Mouse (Mus musculus): ENCODE data around the gene Mtfr2.

Gene Mtfr2

DNA sequence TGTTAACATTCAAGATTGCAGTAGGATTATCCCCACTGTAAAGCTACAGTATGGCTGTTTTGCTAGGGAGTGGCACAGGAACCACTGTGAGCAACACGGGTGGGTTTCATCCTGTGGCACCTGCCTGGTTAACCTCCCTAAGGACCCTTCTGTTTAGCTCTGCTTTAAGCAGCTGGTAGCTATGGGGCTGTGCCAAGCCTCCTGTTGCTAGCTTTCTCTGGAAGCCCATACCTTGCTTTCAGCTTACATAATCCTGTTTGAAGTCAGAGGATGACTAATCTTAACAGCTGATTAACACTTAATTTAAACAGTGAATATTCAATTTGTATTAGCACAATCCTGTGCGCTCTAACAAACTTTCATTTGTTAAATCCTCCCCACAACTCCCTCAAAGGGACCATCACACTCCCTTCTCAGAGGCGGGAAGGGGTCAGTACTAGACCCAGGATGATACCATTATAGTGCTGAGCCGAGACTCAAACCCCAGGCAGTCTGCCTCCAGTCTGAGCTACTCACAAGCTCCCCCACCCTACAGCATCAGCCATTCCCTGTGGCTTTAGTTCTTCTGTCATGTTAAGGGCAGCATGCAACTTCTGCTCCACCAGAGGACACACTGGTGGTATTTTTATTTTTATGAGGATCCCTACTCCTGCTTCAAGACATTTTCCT is 15.0 kb downstream of the Mtfr2 start:
- in situ Hi-C loops (cut with MboI; ENCODE audit: unreplicated experiment in 2 of 2): loop anchor here (5.0 to 25.0 kb wide), 3 partner anchors 570 to 1650 kb away; no protein-coding TSS in a partner anchor

DNA sequence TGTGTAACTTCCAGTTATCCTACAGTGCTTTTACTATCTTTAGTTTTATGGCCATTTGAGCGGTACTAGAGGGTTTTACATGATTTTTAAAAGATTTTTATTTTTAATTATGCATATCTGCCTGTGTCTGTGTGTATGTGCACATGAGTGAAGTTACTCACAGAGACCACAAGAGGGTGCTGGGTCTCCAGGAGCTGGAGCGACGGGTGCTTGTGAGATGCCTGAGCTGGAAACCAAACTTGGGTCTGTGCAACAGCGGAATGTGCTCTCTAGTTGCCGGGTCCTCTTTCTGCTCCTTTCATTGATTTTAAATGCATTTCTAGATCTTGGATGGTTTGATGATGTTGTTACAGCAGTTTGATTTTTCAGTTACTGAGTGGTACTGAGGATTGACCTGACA is 24.5 kb downstream of the Mtfr2 start:
- in situ Hi-C loops (cut with MboI; ENCODE audit: unreplicated experiment in 2 of 2): loop anchor here (25.0 kb wide), 1 partner anchor 1640 kb away; no protein-coding TSS in a partner anchor

DNA sequence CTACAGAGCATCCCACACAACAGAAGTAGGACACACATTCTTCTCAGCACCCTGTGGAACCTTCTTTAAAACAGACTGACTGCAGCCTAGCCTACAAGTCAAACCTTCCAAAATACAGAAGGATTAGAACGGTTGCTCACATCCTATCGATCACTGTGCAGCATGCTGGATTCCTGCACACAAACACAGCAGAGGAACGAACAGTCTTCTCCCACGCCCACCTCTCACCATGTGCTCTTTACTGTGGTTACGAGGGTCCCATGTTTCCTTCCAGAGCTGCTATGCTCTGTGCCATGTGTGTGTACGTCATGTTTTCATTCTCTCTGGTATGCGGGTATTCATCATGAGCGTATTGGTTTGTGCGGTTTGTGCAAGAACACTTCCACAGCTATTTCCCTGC is 30.1 kb downstream of the Mtfr2 start:
- in situ Hi-C loops (cut with MboI; ENCODE audit: unreplicated experiment in 2 of 2): no loop called here

DNA sequence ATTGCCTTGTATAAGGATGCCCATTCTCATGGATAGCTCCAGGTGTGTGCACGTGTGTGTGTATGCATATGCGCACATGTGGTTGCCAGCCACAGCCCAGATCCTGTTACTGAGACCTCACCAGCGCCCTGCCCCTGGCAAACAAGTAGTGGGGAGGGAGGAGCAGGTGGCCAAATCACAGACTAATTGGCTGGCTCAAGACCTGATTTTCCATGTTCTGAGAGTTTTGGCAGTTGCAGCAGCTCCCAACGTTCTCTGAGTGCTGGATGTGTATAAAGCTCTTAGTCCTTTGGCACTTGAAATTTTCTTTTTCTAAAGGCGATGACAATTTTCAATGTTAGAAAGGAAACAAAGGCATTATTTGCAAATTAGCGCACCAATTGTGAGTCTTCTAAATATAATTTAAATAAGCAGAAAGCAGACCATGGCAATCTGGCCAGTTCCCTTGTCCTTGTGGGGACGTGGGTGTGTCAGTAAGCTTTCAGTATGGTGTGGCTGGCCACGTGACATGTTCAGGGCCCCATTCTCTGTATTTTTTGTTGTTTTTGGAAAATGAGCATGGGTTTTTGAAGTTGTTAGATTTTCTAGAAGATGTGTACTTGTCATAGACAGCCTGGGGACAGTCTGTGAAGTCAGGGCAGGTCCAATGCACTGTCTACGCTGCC is 31.6 kb downstream of the Mtfr2 start:
- in situ Hi-C loops (cut with MboI; ENCODE audit: unreplicated experiment in 2 of 2): no loop called here

DNA sequence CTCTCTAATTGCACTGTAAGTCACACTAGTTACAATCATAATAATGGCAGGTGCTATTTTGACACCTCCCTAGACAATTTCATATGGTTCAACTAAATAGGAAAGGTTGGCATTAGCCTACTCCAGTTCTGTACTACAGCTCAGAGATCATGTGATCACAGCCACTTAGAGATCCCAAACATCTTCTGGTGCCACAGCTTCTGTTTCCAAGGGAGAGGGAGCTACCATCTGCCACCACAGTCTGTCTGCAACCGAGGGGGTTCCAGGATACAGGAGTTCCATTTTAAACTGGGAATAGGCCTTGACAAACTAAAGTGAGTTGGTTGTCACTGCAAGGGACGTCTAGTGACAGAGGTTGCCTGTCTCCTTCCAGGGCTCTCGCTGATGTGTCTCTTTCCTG is 33.2 kb downstream of the Mtfr2 start:
- in situ Hi-C loops (cut with MboI; ENCODE audit: unreplicated experiment in 2 of 2): no loop called here

DNA sequence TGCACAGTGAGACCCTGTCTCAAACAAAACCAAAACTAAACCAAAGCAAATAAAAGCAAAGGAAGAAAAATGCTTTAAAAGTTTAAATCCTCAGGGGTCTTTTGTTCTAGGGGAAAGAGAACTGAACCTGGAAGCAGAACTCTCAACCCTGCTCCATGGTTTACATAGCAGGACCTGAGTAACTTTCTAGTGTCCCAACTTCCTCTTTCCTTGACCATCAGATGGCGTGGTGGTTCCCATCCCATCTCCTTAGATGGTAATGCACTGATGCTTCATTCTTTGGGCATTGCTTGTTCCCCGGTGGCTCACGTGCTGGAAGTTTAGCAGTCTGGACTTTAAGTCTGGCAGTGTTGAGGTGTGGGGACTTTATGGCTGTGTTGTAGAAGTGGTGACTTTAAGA is 33.8 kb downstream of the Mtfr2 start:
- in situ Hi-C loops (cut with MboI; ENCODE audit: unreplicated experiment in 2 of 2): no loop called here

DNA sequence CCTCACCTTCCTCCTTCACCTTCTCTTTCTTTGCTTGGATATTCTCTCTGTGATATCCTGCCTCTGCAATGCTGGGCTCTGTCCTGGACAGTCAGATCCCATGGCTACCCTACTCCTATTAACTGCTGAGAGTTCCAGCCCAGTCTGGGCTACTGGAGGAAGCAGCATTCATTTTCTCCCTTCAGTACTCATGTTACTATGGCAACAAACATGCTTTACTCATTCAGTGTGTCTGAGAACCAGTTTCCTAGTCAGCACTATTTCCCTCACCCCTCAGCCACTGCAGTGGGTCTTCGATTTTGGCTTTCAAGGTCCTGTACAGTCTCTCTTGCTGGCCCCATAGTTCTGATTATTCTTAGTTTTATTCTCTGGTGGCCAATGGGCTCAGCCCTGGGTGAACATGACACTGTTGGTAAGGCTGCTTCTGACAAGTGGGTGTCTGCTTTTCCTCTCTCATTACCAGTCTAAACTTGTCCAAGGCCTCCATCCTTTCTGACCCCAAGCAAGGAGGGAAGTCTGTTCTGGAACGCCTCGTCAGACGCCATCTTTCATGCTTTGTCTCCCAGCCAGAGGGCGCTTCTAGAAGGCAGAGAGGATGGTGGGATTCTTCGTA is 35.3 kb downstream of the Mtfr2 start:
- in situ Hi-C loops (cut with MboI; ENCODE audit: unreplicated experiment in 2 of 2): no loop called here

DNA sequence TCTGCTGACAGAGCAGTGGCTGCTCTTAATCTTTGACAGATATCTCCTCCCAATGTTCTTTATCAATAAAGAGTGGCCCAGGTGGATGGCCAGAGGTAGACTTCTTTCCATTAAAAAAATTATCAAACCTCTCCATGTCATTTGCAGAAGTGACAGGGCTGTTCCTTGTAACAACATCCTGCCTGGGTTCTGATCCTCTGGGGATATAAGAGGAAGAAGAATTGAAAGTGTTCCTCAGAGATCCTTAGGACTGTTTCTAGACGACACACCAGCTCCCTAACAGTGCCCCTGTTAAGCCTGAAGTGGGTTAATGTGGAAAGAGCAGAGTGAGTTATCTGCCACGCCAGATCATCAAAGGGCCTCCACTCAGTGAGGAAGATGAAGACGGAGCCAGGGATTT is 43.0 kb downstream of the Mtfr2 start:
- in situ Hi-C loops (cut with MboI; ENCODE audit: unreplicated experiment in 2 of 2): no loop called here

DNA sequence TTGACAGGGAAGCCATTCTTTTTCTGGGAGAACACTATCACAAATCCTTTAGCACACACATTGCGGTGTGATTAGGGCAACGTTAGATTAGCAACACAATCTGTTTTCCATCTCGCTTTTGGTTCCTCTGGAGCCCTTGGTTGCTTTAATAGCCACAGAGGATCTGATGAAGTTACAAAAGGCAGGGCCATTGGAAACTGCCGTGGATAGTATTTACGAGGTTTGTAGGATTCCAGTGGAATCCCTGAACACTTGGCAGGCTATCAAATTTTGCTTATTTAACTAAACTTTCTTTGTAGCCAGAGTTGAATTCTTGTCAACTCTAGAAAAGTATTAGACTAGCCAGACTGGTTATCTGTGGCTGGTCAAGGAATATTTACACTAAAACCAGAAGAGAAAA is 47.2 kb downstream of the Mtfr2 start:
- in situ Hi-C loops (cut with MboI; ENCODE audit: unreplicated experiment in 2 of 2): no loop called here

DNA sequence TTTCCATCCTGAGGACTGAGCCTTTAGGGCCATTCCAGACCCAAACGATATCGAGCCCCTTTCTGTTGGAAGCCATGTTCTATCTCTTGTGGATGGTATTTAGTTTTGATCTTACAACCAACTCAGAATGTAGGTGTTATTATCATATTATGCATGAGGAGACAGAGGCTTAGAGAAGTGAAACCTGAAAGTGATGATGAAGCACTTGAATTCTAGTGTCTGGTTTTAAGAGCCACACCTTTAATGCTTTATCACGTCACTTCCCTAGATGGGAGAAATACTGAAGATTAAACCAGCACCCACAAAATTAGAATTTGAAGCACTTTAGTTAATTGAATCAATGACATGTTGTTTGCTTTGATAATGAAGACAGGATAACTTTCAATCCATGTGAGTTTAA is 48.2 kb downstream of the Mtfr2 start:
- in situ Hi-C loops (cut with MboI; ENCODE audit: unreplicated experiment in 2 of 2): no loop called here

DNA sequence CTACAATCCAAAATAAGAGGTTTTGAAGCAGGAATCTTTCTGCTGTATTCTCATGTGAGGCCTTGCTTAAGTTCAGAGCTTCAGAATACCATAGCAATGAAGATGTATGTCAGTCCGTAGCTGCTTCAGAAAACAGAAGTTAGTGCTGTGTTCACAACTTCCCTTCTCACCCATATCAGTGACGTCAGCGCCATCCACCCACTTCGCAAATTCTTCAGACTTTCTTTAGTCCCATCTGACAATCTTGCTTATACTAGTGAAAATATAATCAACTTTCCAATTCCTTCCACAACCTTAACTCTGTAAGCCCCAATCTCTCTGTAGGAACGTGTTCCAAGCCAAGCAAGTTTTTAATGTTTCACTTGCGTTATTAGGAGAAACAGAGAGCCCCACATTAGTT is 50.7 kb downstream of the Mtfr2 start:
- in situ Hi-C loops (cut with MboI; ENCODE audit: unreplicated experiment in 2 of 2): no loop called here

DNA sequence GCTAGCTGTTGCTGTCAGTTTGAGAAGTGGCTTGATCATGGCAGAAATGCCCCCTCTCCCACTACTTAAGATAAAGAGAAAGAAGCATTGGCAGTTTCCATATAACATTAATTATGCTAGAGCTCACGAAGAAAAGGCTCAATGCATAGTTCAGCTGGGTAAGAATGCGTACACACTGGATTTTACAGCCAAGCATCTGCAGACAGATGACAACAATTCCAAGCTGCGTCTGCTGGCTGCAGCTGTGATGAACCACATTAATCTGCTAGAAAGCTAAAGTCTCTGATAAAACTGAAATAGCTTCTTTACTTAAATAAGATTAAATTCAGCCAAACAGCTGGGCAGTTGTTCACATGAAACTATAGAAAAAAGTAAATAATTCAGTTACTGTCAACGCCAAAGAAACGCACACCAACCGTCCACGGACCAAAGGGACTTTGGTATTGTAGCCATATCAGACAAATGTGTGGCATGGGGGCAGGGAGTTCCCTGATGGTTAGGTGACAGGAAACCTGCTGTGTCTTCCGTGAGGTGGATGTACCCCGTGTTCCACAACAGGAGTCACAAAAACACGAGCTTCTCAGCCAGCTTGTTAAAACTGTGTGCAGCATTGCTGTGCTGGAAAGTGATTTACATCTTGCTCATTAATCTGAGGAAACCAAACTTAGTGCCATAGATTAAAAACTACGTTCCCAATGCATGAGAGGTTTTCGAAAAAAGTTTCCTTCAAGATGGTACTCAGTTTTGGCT is 51.2 kb downstream of the Mtfr2 start:
- in situ Hi-C loops (cut with MboI; ENCODE audit: unreplicated experiment in 2 of 2): no loop called here

DNA sequence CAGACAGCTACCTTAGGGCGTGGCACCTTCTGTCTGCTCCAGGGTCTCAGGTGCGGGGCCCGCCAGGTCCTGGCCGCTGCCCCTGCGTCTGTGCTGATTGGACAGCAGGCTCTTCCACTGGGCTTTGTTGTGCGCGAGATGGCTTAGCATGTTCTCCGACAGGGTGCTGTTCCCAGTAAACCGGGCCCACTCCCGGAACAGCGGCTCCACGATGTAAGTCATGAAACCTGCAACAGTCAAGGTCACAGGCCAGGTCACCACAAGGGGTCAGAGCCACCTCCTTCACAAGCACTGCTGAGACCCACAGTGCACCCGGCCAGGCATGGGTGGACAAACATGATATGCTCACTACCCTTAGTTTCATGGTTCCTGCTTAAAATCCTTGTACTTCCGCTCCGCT is 52.8 kb downstream of the Mtfr2 start:
- in situ Hi-C loops (cut with MboI; ENCODE audit: unreplicated experiment in 2 of 2): no loop called here

DNA sequence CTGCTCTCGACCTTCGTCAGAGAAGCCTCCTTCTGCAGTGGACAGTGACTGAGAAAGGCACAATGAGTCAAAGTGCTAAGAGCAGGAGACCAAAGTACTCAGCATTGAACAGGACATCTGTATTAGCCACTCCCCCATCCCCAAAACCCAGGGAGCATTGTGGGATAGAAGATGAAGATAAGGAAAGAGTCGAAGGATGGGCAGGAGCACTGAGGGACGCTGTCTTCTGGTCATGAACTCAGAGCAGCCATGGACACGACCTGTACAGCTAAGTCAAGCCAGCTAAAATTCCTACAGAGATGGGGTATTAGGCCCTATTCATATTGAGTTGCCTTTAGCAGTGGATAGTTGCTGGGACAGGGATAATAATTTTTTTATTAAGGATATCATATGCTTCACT is 55.4 kb downstream of the Mtfr2 start:
- in situ Hi-C loops (cut with MboI; ENCODE audit: unreplicated experiment in 2 of 2): no loop called here

DNA sequence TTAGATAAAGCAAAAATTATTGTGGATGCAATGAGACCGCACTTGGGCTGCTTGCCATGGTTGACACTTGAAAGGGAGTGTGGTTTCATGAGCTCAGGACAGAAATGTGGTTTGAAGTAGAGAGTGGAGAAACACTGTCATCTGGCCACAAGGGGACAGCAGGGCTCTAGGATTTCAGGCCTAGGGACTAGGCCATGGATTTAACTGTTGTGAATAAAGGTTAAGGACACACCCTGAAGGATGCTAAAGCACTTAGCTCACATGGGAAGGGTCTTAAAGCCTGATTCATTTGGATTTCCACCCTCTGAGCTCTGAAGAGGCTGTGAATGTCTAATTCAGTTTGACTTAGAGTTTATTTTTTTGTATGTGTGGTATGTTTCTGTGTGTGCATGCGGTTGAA is 57.9 kb downstream of the Mtfr2 start:
- in situ Hi-C loops (cut with MboI; ENCODE audit: unreplicated experiment in 2 of 2): no loop called here

DNA sequence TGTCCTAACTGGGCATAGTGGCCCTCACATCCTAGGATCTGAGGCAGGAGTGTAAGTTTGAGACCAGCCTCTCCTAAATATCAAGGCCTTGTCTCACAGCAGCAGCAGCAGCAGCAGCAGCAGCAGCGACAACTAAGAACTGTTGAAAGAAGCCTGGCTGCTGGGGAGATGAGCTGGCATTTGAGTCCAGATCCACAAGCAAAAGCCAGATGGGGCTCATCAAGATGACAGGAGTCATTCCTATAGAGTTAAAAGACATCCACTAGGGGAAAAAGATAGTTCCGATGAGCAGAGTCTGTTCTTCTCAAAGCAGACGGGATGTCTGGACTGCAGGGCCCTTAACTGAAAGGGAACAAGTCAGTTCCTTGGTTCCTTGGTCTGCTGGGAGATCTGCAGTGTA is 60.8 kb downstream of the Mtfr2 start:
- in situ Hi-C loops (cut with MboI; ENCODE audit: unreplicated experiment in 2 of 2): no loop called here

DNA sequence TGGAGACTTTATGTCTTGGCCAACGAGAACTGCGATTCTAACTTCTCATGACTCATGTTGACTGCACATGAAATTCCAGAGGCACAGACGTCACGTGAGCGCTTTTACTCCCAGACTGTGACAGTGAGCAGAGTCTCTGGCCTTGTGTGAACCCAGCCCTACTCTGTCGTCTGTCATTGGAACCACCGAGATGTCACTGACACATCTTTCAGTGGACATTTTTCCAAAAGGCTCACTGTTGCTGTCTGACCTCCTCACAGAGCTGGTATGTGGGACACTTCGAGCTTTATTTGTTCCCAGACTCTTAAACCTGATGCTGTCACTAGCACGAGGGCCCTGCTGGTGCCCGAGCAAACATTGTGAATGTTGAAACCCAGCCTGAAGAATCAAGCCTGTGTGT is 61.6 kb downstream of the Mtfr2 start:
- in situ Hi-C loops (cut with MboI; ENCODE audit: unreplicated experiment in 2 of 2): no loop called here
